Mouse (Mus musculus) ovary, postnatal 14 days (tissue): ENCODE data around the gene Olfr801.

Experiments used
- DNase-seq: peaks from one replicate; pipeline ENCODE4 v3.0.0; 2022; ENCODE audit warnings: low spot score

The Olfr801 gene

DNA sequence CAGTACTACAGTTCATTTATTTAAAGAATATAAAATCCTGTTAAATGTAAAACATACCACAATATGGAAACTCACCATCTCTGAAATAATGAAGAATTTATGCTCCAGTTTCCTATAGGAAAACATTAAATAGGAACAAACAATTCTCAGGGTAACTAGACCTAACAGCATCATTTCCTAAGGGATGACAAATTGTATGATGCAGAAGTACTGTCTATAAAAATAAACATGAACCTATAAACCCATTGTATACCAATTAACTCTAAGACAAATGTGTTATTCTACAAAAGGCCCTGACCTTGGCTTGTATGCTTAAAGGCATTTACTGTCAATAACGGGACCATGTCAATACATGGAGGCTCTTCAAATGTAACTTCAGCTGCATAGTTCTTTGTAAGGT, at the start of gene Olfr801:
Olfr801 (minus strand) TSS at position 101 of the 400 bp plus-strand sequence.
- no peak for DNase-seq

DNA sequence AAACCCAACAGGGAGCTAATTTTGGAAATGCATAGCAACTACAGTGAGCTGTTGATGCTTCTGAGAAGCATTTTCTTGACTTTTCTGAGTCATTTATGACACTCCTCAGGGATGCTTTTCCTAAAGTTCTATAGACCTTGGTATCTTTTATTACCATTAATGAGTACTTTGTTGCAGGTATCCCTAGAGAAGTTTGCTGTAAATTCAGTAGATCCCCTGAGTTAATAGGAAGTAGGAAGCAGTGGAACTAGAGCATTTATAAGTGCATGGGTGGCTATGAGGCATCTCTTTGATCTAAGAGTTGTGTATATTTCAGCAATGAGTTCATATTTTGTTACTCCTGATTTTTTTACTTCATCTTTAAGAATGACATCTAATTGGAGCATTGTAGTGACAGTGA, 29.2 kb upstream of the Olfr801 start, which contains the start of gene Olfr804:
Olfr804 (plus strand) TSS at position 301 of the 400 bp plus-strand sequence.
- no peak for DNase-seq

DNA sequence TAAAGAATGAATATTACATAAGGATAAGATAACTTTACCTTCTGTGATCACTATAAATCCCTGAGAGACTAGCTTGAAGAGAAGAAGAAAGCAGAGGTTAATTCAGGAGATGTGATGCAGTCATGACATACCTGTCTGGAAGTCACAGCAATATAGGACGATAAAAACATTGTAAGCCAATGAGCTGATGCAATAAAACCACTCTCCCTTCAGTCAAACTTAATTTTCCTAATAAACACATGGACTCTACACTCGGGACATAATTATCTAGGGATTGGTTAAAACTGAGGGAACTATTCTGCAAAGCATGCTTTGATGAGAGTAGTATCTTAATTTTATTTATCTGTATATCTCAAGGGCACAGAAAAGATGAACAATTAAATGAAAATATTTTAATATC, 20.5 kb upstream of the Olfr801 start, which contains the start of gene Olfr803:
Olfr803 (minus strand) TSS at position 101 of the 400 bp plus-strand sequence.
- DNase-seq, result no peak

DNA sequence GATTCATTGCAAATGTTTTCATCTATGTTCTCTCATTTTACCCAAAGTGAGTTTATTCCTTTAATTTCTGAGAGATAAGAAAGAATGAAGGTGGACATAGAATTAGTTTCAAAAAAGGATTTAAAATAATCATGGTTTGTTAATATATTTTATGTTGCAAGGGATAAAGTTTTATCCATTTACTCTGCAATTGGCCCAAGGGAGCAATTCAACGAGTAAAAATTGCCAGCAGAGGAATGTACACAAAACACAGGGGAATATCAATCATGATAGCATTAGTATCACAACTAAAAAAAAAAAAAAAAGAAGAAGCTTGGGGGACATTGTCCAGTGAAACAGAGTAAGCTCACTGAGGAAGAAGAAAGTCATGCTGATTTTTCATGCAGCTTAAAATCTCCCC, 14.4 kb upstream of the Olfr801 start, which contains the start of gene Olfr802:
Olfr802 (minus strand) TSS at position 101 of the 400 bp plus-strand sequence.
- DNase-seq, result no peak

DNA sequence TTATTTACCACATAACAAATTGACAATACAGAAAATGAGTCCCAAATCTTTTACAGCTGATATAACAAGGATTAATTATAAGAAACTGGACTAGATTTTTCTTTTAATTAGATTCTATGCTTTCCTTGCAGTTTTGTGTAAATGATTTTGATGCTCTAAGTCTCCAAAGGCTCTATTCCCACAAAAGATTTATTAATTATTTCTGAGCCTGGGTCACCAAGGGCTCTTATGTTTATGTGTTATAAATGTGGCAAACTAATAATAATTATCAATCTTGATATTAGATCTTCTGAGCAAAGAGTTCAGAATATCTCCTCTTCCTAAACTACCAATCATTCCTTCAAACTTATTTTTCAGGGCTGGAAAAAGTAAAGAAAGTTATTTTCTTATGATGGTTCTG, 16.3 kb downstream of the Olfr801 start, which contains the start of gene Olfr800:
Olfr800 (plus strand) TSS at position 301 of the 400 bp plus-strand sequence.
- DNase-seq, result no peak

DNA sequence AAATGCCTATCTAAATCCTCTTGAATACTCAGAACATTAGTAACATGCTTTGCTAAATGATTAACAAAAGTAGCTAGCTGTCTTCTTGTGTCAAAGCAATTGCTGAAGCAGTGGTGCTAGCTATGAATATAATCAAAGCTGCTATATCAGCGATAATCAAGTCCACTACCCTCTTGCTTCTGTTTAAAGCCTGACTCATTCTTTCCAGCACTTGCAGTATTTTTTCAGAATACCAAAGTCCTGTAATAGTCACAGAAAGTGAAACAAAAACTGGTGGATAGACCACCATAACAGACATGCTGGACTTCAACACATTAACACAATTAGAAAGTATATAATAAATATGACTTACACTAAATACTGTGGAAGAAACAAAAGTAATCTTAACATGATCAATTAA, 21.9 kb downstream of the Olfr801 start:
- DNase-seq, result no peak

DNA sequence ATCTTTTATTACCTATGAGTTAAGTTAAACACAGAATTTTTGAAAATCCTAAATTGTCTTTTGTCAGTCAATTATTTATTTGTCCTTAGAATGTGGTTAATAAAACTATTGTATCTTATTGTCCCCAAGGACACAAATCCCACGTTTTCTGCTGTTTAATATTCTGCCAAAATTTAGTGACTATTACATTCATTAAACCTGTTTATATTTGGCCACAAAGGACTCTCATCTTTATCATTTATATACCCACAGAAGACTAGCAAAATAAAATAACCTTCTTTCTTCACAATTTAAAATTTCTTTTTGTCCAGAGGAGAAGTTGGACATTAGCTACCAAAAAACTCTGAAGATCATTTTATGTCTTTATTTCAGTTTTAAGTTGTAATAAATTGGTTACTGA, 36.5 kb downstream of the Olfr801 start, which contains the start of gene Olfr799:
Olfr799 (plus strand) TSS at position 301 of the 400 bp plus-strand sequence.
- DNase-seq, result no peak

DNA sequence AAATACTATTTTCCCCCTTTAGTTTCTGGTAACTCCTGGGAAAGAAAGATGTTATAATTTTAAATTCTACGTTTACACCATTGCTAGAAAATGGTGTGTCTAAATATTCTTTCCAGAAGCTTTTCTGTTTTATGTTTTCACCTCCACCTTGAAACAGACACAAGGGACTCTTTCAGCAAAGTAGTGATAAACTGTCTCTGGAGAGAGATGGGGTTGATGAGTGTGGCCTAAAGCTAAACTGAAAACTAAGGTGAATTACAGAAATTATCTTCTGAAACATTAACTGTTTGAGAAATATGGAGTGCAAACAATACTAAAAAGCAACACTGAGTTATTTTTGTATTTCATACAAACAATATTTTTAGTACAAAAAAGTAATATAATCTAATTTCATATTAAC, 45.8 kb downstream of the Olfr801 start, which contains the start of gene Olfr798:
Olfr798 (minus strand) TSS at position 101 of the 400 bp plus-strand sequence.
- no peak for DNase-seq

DNA sequence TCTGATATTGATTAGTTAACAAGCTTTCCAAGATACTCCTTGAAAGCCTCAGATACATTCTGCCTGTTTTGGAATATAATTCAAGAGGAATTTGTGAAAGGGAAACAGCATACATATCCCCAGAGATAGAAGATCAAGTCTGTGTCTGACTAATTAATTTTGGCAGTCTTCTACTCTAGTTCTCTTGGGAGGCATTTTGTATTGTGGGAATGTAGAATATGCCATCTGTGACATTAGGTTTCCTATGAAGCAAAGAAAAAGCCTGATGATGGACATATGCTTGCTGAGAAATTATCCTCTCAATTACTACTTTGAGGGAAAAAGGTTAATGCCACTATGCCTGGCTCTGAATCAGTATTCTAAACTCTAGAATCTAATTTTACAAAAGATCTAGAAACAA, 50.4 kb downstream of the Olfr801 start:
- DNase-seq, result no peak

DNA sequence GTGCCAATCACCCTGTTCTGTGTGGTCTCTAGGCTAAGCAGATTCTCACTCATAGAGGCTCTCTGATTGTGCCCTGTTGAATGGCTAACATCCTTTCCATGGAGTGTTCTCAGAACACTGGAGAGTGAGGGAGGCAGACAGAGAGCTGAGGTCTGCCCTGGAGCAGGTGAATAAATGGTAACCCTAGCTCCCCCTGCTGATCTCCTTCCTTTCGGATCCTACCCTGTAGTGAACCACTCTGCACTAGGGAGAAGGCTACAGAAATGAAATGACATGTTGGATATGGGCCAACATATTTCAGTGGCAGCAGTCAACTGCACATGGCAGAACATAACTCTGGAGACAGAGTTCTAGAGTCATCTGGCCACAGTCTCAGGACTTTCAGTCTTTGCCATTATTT, 51.9 kb downstream of the Olfr801 start:
- DNase-seq, result no peak
